ENCODE assay signal across 7 mouse cellular contexts in genomic region chr4:82619539-82619941, GRCm38 (mm10).
DNase-seq lines count a peak whose midpoint lies in the region; ATAC-seq and TF ChIP-seq lines count a peak whose summit lies in the region.

No protein-coding gene starts in this region.

- peaks cover 6 to 10% of the 10 kb centered on the region in 2 experiments; a peak in 3 of 4 replicates for H3K4me1 ChIP-seq in CH12.LX (ENCODE audit: control insufficient read depth in 1 of 2, insufficient read depth in 2 of 2)
- peaks cover 22% of the 10 kb centered on the region for H3K4me1 ChIP-seq in liver, embryonic 13.5 days (replicated peaks)

- DNase-seq in CH12.LX (ENCODE audit: extremely low read depth), result peak; percentile 43
- peak; percentile 14 for DNase-seq in MEL-GATA-1-ER (ENCODE audit: extremely low read depth, low read depth)
- DNase-seq in embryo, embryonic 10 days (ENCODE audit: low spot score), result peak; percentile 42
- peak; percentile 36 for DNase-seq in kidney, postnatal 14 days
- peak; percentile 3 for DNase-seq in liver, embryonic 13.5 days
- peak; percentile 85 for DNase-seq in telencephalon, adult 2 months (ENCODE audit: low read depth, low spot score)
- DNase-seq in heart, adult 9 months (ENCODE audit: low spot score in 2 of 2), result no peak

- no peak overlapping the region; the same call in 1 of the 2 replicates for H3K4me2 ChIP-seq in CH12.LX (ENCODE audit: insufficient read depth, low read depth, poor library complexity, severe bottlenecking)
- H3K4me2 ChIP-seq in liver, embryonic 13.5 days, result no peak overlapping the region

- H3K36me3 ChIP-seq in CH12.LX (replicated peaks in 1 of 2; ENCODE audit: control insufficient read depth in 1 of 2, insufficient read depth in 1 of 2, low read length in 1 of 2), result no peaks in the 10 kb centered on the region
- H3K36me3 ChIP-seq in liver, embryonic 13.5 days, result no peaks in the 10 kb centered on the region

- TF ChIP-seq POLR2A in CH12.LX (IDR thresholded peaks at IDR 0.05; ENCODE audit: low read depth, low read length), result no peak

- no peaks in the 10 kb centered on the region for H3K79me2 ChIP-seq in CH12.LX (replicated peaks; ENCODE audit: control insufficient read depth, extremely low read depth, insufficient read depth, poor library complexity, severe bottlenecking)

- in situ Hi-C loops in CH12.LX (cut with MboI; ENCODE audit: low pct_ligation_motif_present, low pct_unique_long_range_greater_than_20kb, low sequenced_read_pairs), result no loop called here

- H3K9ac ChIP-seq in CH12.LX (ENCODE audit: insufficient read depth, low read depth), result no peak overlapping the region
- H3K9ac ChIP-seq in liver, embryonic 13.5 days, result no peak overlapping the region

- peak; percentile 62 for TF ChIP-seq RAD21 in CH12.LX (IDR thresholded peaks at IDR 0.05; ENCODE audit: low read depth, low read length)

- peak in 1 of 2 experiments; percentile 61; a peak in 2 of 4 replicates for TF ChIP-seq CTCF in CH12.LX (conservative IDR thresholded peaks at IDR 0.05 in 1 of 2, IDR thresholded peaks at IDR 0.05 in 1 of 2; ENCODE audit: low read depth in 2 of 2, low read length in 2 of 2)

- no peaks in the 10 kb centered on the region for H3K27me3 ChIP-seq in CH12.LX (replicated peaks)
- H3K27me3 ChIP-seq in liver, embryonic 13.5 days, result no peaks in the 10 kb centered on the region

- H3K4me3 ChIP-seq in CH12.LX (replicated peaks in 1 of 3; ENCODE audit: low read depth in 2 of 3, low read length in 2 of 3, poor library complexity in 1 of 3), result no peak overlapping the region
- H3K4me3 ChIP-seq in liver, embryonic 13.5 days (replicated peaks), result no peak overlapping the region

- dilution Hi-C loops in CH12.LX (cut with MboI; ENCODE audit: extremely low pct_ligation_motif_present, extremely low pct_unique_long_range_greater_than_20kb, low sequenced_read_pairs), result no loop called here

- TF ChIP-seq EP300 in CH12.LX (IDR thresholded peaks at IDR 0.05; ENCODE audit: low read length), result no peak

- H3K27ac ChIP-seq in CH12.LX (ENCODE audit: insufficient read depth, low read depth), result no peak overlapping the region
- H3K27ac ChIP-seq in liver, embryonic 13.5 days, result no peak overlapping the region

- WGBS in liver, embryonic 13.5 days (ENCODE audit: insufficient replicate concordance), result 48% methylated on average over 12 of the region's 12 CpGs

- no peak for ATAC-seq in liver, embryonic 13.5 days (ENCODE audit: low read depth)

- H3K9me3 ChIP-seq in CH12.LX (replicated peaks; ENCODE audit: low read length), result no peaks in the 10 kb centered on the region
- no peaks in the 10 kb centered on the region for H3K9me3 ChIP-seq in liver, embryonic 13.5 days (replicated peaks)

TF ChIP-seq in CH12.LX, 34 proteins besides CTCF, POLR2A, EP300 and RAD21:
- TF ChIP-seq ETS1 (conservative IDR thresholded peaks at IDR 0.05; ENCODE audit: low read depth, low read length) (no peak), SMC3 (IDR thresholded peaks at IDR 0.05; ENCODE audit: low read depth, low read length) (peak; percentile 17; the same call in 1 of the 2 replicates), SIN3A (IDR thresholded peaks at IDR 0.05; ENCODE audit: low read length) (no peak), ZNF384 (IDR thresholded peaks at IDR 0.05; ENCODE audit: low read depth, low read length) (no peak), KAT2A (IDR thresholded peaks at IDR 0.05; ENCODE audit: insufficient replicate concordance, low read length) (0 out of 2 replicates have a peak, but pooled peaks have one; percentile 40), IRF4 (IDR thresholded peaks at IDR 0.05; ENCODE audit: low read depth, low read length) (no peak), ZKSCAN1 (IDR thresholded peaks at IDR 0.05; ENCODE audit: borderline replicate concordance, low read depth, low read length) (no peak), TBP (conservative IDR thresholded peaks at IDR 0.05; ENCODE audit: low read depth, low read length) (peak; percentile 99), ELF1 (IDR thresholded peaks at IDR 0.05; ENCODE audit: low read depth, low read length) (peak; percentile 89), MAZ (IDR thresholded peaks at IDR 0.05; ENCODE audit: low read depth, low read length) (no peak), E2F4 (IDR thresholded peaks at IDR 0.05; ENCODE audit: insufficient replicate concordance, low read depth, low read length) (no peak), ZC3H11A (IDR thresholded peaks at IDR 0.05; ENCODE audit: low read depth, low read length) (no peak), MXI1 (IDR thresholded peaks at IDR 0.05; ENCODE audit: low read depth, low read length) (no peak), PAX5 (IDR thresholded peaks at IDR 0.05; ENCODE audit: low read length) (no peak), NRF1 (IDR thresholded peaks at IDR 0.05; ENCODE audit: low read depth, low read length) (no peak), CHD1 (IDR thresholded peaks at IDR 0.05; ENCODE audit: low read depth, low read length) (no peak), MAFK (IDR thresholded peaks at IDR 0.05; ENCODE audit: insufficient replicate concordance, low read length) (peak; percentile 76; the same call in 1 of the 2 replicates), CHD2 (IDR thresholded peaks at IDR 0.05; ENCODE audit: low read length) (no peak), GABPA (IDR thresholded peaks at IDR 0.05; ENCODE audit: insufficient replicate concordance, low read depth, low read length) (no peak), RCOR1 (conservative IDR thresholded peaks at IDR 0.05; ENCODE audit: low read depth, low read length) (no peak), JUND (conservative IDR thresholded peaks at IDR 0.05; ENCODE audit: low read depth, low read length) (no peak), USF2 (conservative IDR thresholded peaks at IDR 0.05; ENCODE audit: low read depth, low read length) (no peak), USF1 (IDR thresholded peaks at IDR 0.05; ENCODE audit: low read depth, low read length) (no peak), TCF12 (IDR thresholded peaks at IDR 0.05; ENCODE audit: low read depth, low read length) (no peak)

Comparison
In these comparisons a context has a peak if more than half of its experiments do, and no peak if none do; other contexts are left out.
1. DNase-seq: peak in CH12.LX (single experiment), MEL-GATA-1-ER (single experiment), embryo, embryonic 10 days (single experiment), kidney, postnatal 14 days (single experiment), liver, embryonic 13.5 days (single experiment) and telencephalon, adult 2 months (single experiment); none in heart, adult 9 months (0 of 2).